Mouse (Mus musculus): ENCODE results near the gene Ccdc125.
A peak's percentile ranks its signal among the peaks of the same experiment; 100 is the strongest.

The Ccdc125 gene

GRCm38 (mm10) chr13:100669291-100670022, at the start of gene Ccdc125:
Gene Ccdc125 (plus strand): TSS chr13:100669717.
- peak; percentile 74 for DNase-seq

- no peak for DNase-seq
Measured at GRCm38 (mm10) chr13:100622241-100622640, 47.3 kb upstream of the Ccdc125 start.

- DNase-seq, result no peak
Measured at GRCm38 (mm10) chr13:100634106-100634691, 35.3 kb upstream of the Ccdc125 start.

GRCm38 (mm10) chr13:100642471-100643209, 26.9 kb upstream of the Ccdc125 start:
- DNase-seq, result no peak

GRCm38 (mm10) chr13:100648223-100648622, 21.3 kb upstream of the Ccdc125 start:
- DNase-seq, result no peak

GRCm38 (mm10) chr13:100650550-100651438, 18.7 kb upstream of the Ccdc125 start, which contains the start of the genes Ak6 and Rad17:
Gene Ak6 (plus strand): TSS chr13:100650979.
Gene Rad17 (minus strand): TSS chr13:100651051.
- peak; percentile 95 for DNase-seq

GRCm38 (mm10) chr13:100651439-100652186, 17.9 kb upstream of the Ccdc125 start, which contains the start of gene Taf9:
Gene Taf9 (plus strand): TSS chr13:100651579.
- DNase-seq, result peak; percentile 7

GRCm38 (mm10) chr13:100658091-100658490, 11.4 kb upstream of the Ccdc125 start:
- no peak for DNase-seq

- peak; percentile 76 for DNase-seq
Measured at GRCm38 (mm10) chr13:100659864-100660456, 9.6 kb upstream of the Ccdc125 start.

GRCm38 (mm10) chr13:100670181-100670741, 744 bp downstream of the Ccdc125 start:
- DNase-seq, result peak; percentile 15

- DNase-seq, result no peak
Measured at GRCm38 (mm10) chr13:100675936-100676635, 6.6 kb downstream of the Ccdc125 start.

GRCm38 (mm10) chr13:100681615-100682014, 12.1 kb downstream of the Ccdc125 start:
- no peak for DNase-seq

- DNase-seq, result no peak
Measured at GRCm38 (mm10) chr13:100682837-100683236, 13.3 kb downstream of the Ccdc125 start.

- DNase-seq, result no peak
Measured at GRCm38 (mm10) chr13:100684355-100684754, 14.8 kb downstream of the Ccdc125 start.

- DNase-seq, result no peak
Measured at GRCm38 (mm10) chr13:100687513-100687912, 18.0 kb downstream of the Ccdc125 start.

- DNase-seq, result no peak
Measured at GRCm38 (mm10) chr13:100697541-100697940, 28.0 kb downstream of the Ccdc125 start.

- DNase-seq, result no peak
Measured at GRCm38 (mm10) chr13:100698866-100699265, 29.3 kb downstream of the Ccdc125 start.

- DNase-seq, result no peak
Measured at GRCm38 (mm10) chr13:100703468-100703867, 34.0 kb downstream of the Ccdc125 start.

- no peak for DNase-seq
Measured at GRCm38 (mm10) chr13:100706206-100706605, 36.7 kb downstream of the Ccdc125 start.

- DNase-seq, result no peak
Measured at GRCm38 (mm10) chr13:100715467-100715866, 46.0 kb downstream of the Ccdc125 start.
